ENCODE assay signal across 12 mouse cellular contexts in the genomic region with DNA sequence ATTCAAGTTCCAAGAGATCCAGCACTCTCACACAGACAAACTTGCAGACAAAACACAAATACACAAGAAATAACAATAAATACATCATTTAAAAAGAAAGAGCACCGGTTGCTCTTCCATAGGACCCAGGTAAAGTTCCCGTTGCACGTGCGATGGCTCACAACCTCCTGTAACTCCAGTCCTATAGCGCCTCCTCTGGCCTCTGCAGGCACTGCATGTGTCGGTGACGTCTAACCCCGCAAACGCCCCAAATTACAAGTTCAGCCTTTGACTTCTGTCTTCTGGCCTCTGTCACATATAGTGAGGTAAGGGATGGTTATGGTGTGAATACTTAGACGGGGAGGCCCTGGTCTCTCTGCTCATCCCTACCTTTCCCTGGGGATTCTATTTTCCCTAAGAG. TPM values are rescaled to one million over a fixed set of nuclear protein-coding genes. Genes with fewer than 3 reads are reported as not detected.
A peak's percentile ranks its signal among the peaks of the same experiment; 100 is the strongest.
DNase-seq lines count a peak whose midpoint lies in the region; ATAC-seq and TF ChIP-seq lines count a peak whose summit lies in the region.
"Had no signal": no experiment of that assay in that cellular context is flagged by ENCODE, and none has a peak within 500 bp of the region (broad histone marks: within the 10 kb centered on the region; RNA-seq: fewer than 3 reads in every experiment).

No protein-coding gene starts in this region.

- no peak overlapping the region for H3K4me3 ChIP-seq in left cerebral cortex, adult 2 months
- H3K4me3 ChIP-seq: heart, embryonic 15.5 days had no signal

- intact Hi-C loops in left cerebral cortex, adult 2 months (cut with DNase I): no loop called here
- intact Hi-C loops in left cerebral cortex, postnatal 4 days (cut with DNase I): no loop called here

- peak; percentile 30 for TF ChIP-seq CTCF in left cerebral cortex, adult 2 months (IDR thresholded peaks at IDR 0.05)

- no peak overlapping the region for H3K27ac ChIP-seq in left cerebral cortex, adult 2 months
- H3K27ac ChIP-seq: heart, embryonic 15.5 days; macrophage had no signal

- peak; percentile 53 for DNase-seq in CD4-positive, CD25-positive, alpha-beta regulatory T cell, adult 2 months (ENCODE audit: low read depth, low spot score)
- DNase-seq in left cerebral cortex, adult 2 months (ENCODE audit: extremely low spot score in 1 of 2, low spot score in 2 of 2): no peak
- DNase-seq in left cerebral cortex, postnatal 4 days: no peak
- peak; percentile 80 for DNase-seq in R1 (ENCODE audit: low read depth, low spot score)
- no peak for DNase-seq in layer of hippocampus, postnatal 36 days
- DNase-seq in cerebellum, adult 11 months: no peak

- no peak for ATAC-seq in CD4-positive, CD25-positive, alpha-beta regulatory T cell, adult 4 months
- peak; percentile 71 for ATAC-seq in megakaryocyte progenitor cell, adult 5-6 weeks (replicated peaks; ENCODE audit: poor library complexity)

RNA-seq across cellular contexts. Expression of gene Ostm1, which starts 17.9 kb away (rescaled TPM):
- polyA plus RNA-seq in CD4-positive, CD25-positive, alpha-beta regulatory T cell, adult 4 months (2017; shearing (Covaris generic)): 10 to 100 TPM; 39.9 TPM
- 10 to 100 TPM; 47.0 to 52.3 TPM for total RNA-seq in left cerebral cortex, adult 2 months (2021)
- 10 to 100 TPM; 32.0 to 34.1 TPM for total RNA-seq in left cerebral cortex, postnatal 4 days (2021)
- total RNA-seq in megakaryocyte progenitor cell, adult 5-6 weeks (2015): 40.5 and 42.3 TPM in 2 replicates
- 46.4 and 47.3 TPM in 2 replicates for total RNA-seq in megakaryocyte progenitor cell, adult 5-6 weeks (2017)
- total RNA-seq in layer of hippocampus, postnatal 36 days (2021): 10 to 100 TPM; 55.7 to 57.0 TPM

RNA-seq across cellular contexts. Expression of gene Nr2e1, which starts 18.1 kb away (rescaled TPM):
- polyA plus RNA-seq in CD4-positive, CD25-positive, alpha-beta regulatory T cell, adult 4 months (2017; shearing (Covaris generic)): not detected
- 10 to 100 TPM; 10.9 to 14.1 TPM for total RNA-seq in left cerebral cortex, adult 2 months (2021)
- total RNA-seq in left cerebral cortex, postnatal 4 days (2021): 10 to 100 TPM; 11.1 to 13.1 TPM
- not detected in 2 replicates for total RNA-seq in megakaryocyte progenitor cell, adult 5-6 weeks (2015)
- total RNA-seq in megakaryocyte progenitor cell, adult 5-6 weeks (2017): not detected in 2 replicates
- 10 to 100 TPM; 14.1 TPM for total RNA-seq in layer of hippocampus, postnatal 36 days (2021)
- total RNA-seq: adrenal gland, postnatal 36 days had no signal
- polyA plus RNA-seq: heart, embryonic 15.5 days; large intestine, adult 2 months; macrophage had no signal

Comparison
In these comparisons a context has a peak if more than half of its experiments do, and no peak if none do; other contexts are left out.
1. DNase-seq: peak in CD4-positive, CD25-positive, alpha-beta regulatory T cell, adult 2 months (single experiment) and R1 (single experiment); none in left cerebral cortex, adult 2 months (0 of 2), left cerebral cortex, postnatal 4 days (single experiment), layer of hippocampus, postnatal 36 days (0 of 2) and cerebellum, adult 11 months (single experiment).
2. RNA of gene Nr2e1, which starts 18.1 kb away (total RNA-seq): 10.9 to 14.1 TPM in left cerebral cortex, adult 2 months, 14.1 TPM in layer of hippocampus, postnatal 36 days and 11.1 to 13.1 TPM in left cerebral cortex, postnatal 4 days; not detected in megakaryocyte progenitor cell, adult 5-6 weeks; every median in the first group is over 10 times any median in the second.